Mouse (Mus musculus) gastrocnemius, postnatal 25 days (tissue): ENCODE measurements at regions not wholly inside any gene's neighbourhood (a gene's known extent, or its start where the extent isn't known, plus 50 kb on each side); places are given as distances from the start of the nearest gene placed in this dataset.

Experiments
- DNase-seq: peaks from one replicate; pipeline ENCODE4 v3.0.0; 2022

DNA sequence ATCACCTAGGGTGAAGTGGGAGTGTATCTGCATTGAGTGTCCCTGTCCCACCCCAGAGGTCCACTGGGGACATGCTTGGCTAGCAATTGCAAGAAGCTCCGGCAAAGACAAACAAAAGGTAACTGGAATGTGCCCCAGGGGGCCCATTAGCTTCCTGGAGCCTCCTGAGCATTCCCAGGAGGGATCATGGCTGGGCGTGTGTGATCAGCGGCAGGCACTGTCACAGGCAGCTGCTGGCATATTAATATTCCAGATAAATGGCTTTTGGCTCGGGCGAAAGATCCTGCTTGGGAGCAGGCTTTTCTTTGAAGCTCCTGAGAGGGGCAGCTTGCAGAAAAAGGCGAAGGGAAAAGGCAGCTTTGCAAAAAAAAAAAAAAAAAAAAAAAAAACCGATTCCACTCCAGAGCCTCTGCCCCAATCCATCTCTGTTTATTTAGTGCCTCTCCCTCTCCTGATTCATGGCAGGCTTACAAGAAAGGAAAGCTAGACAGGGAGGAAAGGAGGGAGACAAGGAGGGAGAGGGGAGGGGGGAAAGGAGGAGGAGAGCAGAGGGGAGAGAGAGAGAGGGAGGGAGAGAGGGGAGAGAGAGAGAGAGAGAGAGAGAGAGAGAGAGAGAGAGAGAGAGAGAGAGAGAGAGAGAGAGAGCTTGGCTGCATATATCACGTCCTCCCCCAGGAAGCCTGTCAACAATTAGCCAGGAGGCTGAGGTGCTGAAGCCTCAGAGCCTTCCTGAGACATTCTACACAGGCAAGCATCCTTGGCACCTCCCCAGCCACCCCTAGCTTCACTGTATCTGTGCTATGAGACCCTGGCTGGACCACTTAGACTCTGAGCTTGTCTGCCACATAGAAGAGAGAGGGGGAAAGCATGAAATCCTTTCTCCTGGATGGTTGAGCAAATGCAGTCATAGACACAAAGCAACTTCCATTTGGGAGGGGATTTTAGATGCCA is 443.4 kb upstream of the Zmiz1 start:
- DNase-seq = peak; percentile 17

DNA sequence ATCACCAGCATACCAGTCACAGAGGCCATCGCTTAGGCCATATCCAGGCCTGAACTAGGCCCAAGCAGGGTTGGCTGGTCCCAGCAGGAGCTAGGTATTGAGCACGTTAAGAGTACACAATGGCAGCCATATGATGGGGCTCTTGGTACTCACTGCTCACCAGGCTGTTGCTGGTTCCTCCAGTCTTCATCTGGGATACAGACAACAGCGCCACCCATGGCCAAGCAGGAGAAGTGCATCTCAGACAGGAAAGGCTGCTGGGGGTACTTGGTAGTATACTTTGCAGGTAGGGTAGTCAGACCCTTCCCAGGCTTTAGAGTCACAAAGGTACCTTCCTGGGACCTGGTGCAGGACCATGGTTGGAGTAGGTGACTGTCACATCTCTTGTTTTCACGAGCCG is 441.1 kb upstream of the Zmiz1 start:
- no peak for DNase-seq

- DNase-seq = no peak
Measured at GRCm38 (mm10) chr14:25019306-25019905, 439.6 kb upstream of the Zmiz1 start.

GRCm38 (mm10) chr14:25022523-25023269 is 436.3 kb upstream of the Zmiz1 start:
- no peak for DNase-seq

DNA sequence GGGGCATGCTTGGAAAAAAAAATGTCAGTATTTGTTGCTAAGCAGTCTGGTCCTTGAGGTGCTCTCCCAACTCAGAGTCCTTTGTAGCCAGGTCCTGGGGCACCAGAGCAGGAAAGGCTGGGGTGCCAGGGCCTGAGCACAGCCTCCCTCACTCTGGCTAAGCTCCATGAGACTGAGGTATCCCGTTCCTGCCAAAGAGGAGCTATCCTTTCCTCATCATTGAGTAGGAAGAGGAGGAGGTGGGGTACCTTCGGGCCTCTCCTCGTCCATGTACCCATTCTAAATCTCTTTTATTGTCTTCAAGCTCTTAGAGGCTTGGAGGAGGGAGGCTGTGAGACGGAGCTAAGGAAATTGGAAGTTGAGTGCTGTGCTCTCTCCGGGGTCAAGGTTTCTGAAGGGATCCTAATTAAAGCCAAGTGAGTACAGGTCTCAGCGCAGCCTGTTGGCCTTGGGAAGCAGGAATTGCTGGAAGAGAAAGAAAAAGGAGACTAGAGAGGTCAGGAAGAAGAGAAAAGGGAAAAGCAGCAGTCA is 435.6 kb upstream of the Zmiz1 start:
- DNase-seq = no peak

- DNase-seq = no peak
Measured at GRCm38 (mm10) chr14:25025074-25025473, 433.9 kb upstream of the Zmiz1 start.

DNA sequence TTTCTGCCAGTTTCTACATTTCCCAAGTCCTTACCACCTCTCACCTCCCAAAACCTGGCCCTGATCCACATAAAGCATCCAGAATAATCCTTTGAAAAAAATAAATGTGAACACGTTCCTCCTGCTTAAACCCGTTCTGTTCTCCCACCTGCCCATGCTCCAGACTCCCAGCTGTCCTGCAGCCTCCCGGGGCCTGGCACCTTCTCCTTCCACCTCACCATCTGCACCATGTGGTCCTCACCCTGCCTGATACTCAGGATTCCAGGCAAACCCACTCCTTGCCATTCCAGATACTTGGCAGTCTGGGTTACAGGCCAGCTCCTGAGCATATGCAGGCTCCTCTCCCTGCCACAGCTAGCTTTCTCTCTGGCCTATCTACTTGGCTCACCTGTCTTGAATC is 431.9 kb upstream of the Zmiz1 start:
- no peak for DNase-seq

DNA sequence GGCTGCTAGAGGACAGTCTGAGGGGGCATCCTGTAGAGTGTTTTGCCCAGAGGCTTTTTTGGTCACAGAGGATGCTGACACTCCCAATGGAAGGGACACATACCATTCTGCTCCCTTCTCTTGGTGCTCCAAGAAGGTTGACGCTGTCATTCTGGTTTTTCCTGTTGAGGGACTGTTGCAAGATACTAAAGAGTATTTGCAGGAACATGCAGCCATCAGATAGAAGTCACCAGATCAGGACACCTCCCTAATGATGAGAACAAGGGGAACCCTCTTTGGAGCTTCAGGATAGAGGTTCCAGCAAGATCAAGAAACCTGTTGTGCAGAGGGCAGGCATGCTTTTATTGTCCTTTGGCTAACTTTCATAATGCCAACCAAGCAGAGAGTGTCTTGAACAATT is 431.1 kb upstream of the Zmiz1 start:
- DNase-seq = no peak

- no peak for DNase-seq
Measured at GRCm38 (mm10) chr14:25030881-25031280, 428.1 kb upstream of the Zmiz1 start.

DNA sequence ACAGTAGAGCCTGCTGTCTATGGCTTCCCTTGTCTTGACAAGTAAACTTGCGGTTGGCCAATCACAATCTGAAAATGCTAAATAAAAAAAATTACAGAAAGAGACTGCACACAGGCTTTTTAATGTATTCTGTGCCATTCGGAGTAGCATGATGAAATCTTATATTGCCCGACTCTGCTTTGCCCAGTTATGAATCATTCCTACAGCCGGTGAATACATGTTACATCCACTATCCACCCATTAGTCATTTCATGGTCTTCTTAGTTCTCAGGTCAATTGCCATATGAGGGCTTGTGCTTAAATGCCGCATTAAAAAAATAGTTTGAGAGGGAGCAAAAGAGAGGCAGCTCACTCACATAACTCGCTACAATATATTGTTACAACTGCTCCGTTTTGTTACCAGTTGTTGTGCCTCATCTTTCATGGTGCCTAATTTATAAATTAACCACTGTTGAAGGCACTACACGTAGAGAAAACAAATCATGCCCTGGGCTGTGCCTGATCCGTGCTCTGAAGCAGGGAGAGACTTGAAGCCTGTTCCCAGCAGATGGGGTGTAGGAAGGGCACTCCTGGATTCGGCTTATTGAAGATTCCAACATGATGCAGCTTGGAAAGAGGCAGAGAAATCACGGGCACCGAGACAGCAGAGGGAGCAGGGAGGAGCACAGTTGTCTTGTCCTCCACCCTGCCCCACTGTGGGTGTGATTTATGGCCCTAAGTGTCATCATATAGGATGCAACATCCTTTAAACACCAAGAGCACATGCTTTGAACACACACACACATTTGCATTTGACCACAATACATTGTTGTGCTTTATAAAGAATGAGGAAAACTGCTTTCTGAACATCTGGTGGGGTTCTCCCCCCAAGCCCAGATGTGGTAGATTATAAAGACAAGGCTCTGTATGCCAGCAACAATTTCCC is 427.0 kb upstream of the Zmiz1 start:
- no peak for DNase-seq

- DNase-seq = no peak
Measured at GRCm38 (mm10) chr14:25032899-25033298, 426.1 kb upstream of the Zmiz1 start.

DNA sequence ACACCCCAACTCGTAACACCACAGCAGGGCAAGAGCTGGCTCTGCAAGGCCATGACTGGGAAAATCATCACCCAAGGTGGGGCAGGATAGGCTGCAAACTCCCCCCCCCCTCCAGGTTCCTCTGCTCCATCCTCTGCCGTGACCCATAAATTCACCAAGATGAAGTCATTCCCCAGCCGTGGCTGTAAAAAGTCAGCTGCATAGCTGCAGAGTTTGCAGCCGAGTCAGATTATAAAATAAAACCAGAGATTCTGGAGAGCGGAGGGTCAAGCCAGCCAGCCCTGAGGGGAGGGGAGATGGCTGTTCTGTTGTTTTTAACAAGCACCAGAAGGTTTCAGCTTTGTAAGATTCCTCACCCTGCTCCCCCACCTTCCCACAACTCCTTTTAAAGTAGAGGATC is 416.7 kb upstream of the Zmiz1 start:
- DNase-seq = no peak

DNA sequence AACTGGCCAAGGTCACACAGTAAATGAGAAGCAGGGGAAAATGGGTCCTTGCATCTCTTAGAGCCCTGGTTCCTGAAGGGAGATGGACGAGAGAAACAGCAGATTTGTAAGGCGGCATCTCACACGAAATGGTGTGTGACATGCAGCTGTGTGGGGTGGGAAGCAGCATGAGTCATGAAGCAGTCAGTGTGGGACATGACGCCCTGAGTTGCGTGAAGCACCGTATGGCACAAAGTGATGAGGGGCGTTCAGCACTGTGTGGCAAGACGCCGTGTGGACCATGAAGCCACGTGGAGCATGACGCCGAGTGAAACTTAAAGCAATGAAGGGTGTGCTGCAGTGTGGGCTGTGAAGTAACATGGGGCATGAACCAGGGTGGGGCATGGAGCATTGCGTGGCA is 414.9 kb upstream of the Zmiz1 start:
- DNase-seq = no peak

- DNase-seq = no peak
Measured at GRCm38 (mm10) chr14:25044867-25045266, 414.1 kb upstream of the Zmiz1 start.

GRCm38 (mm10) chr14:25050674-25051251 is 408.2 kb upstream of the Zmiz1 start:
- no peak for DNase-seq

DNA sequence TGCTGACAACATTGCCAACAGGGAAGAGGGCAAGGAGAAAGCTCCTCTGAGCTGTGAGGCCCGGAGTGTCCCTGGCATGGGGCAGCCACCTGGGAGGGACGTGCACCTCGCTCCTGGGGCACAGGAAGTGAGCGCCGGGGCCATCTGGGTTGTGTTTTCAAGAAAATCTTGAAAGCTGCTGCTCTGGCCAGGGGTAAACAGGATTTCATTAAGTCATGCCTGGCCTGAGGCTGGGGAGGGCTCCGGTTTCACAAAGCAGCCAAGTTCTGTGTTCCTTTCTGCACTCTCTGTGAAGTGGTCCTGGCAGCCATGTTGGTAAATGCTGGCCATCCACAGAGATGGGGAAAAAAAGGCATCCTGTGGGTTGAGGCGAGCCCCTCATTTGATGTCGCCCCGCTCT is 406.8 kb upstream of the Zmiz1 start:
- no peak for DNase-seq

DNA sequence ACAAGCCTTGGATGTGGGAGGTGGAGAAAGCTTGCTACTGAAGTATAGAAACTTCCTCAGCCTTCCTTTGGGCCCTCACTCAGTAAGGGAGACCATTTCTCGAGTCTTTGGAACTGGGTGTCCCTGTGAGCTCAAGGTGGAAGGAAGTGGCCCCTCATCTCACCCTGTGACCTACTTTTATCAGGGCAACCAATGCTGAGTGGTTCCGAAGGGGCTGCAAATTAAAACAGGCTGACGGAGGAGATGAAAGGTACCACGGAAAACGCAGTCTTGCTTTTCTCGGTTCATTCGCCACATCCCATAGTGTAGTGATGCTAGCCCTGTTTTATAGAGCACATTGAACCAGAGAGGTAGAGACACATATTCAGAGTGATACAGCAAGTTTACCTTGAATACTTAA is 399.6 kb upstream of the Zmiz1 start:
- no peak for DNase-seq

DNA sequence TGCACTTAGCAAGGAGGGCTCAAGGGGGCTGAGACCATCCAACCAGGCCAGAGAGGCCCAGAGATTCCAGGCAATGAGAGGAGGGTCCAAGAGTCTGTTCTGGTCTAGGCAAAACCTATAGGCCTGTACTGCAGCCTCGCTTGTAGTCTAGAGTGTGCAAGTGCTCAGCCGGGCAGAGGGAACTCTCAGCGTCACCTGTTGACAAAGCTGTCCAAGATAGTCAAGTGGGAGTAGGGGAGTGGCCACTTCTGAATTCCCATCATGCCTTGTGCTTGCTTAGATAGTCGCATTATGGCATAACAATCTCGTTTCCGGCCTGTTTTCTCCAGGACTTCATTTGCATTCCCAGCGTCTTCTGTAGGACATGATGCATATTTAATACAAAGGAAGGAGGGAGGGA is 398.7 kb upstream of the Zmiz1 start:
- DNase-seq = no peak

DNA sequence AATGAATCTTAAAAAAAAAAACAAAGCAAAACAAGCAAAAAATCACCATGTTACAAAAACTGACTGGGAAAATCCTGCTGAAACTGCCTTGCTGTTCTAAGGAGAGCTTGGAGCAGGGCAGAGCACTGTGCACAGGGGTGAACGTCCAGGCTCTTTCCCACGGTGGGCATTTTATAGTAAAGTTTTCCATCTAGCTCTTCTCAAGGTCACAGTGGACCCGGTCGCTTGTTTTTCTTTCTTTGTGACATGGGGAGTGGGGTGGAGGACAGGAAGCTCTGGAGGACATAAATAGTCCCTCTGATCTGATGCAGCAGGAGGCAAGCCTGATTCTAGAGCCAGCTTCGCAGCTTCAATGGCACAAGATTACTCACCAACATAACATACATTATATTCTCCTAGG is 395.9 kb upstream of the Zmiz1 start:
- no peak for DNase-seq

GRCm38 (mm10) chr14:25064190-25064947 is 394.6 kb upstream of the Zmiz1 start:
- no peak for DNase-seq

DNA sequence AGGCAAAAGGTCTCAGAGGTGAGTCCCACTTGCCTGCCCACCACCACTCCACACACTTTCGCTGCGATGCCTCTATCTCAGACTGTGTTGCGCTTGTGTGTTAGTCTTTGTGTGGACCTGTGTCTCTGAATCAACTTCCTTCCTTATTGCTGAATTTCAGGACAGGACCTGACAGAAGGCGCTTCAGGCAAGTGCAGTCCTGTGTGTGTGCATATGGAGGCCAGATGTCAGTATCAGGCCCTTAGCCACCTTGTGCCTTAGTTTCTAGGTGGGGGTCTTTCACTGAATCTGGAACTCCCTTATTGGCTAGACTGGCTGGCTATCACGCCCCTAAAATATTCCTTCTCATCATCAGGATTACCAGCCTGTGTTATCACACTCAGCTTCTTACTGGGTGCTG is 391.6 kb upstream of the Zmiz1 start:
- DNase-seq = no peak
